Mouse (Mus musculus) kidney, postnatal 0 days (tissue): Measurements from ENCODE around the gene Itga2b. TPM values are rescaled to one million over a fixed set of nuclear protein-coding genes. Genes with fewer than 3 reads are reported as not detected.

Source experiments
- ATAC-seq: fragments of 200-750 bp; cut with Nextera tagmentation; replicated peaks from 2 replicates; pipeline ENCODE4 v1.8.0; 2017; ENCODE audit warnings: low read depth, moderate number of reproducible peaks, moderate TSS enrichment, moderate library complexity; ENCODE audit not compliant: low FRiP score
- DNase-seq: peaks from one replicate; pipeline ENCODE4 v3.0.0-alpha.2; 2016; ENCODE audit warnings: low spot score
- H3K27ac ChIP-seq: fragments of 300-500 bp; sonication (generic); 2 replicates; pipeline ENCODE4 v1.5.1; 2014; ENCODE audit warnings: mild to moderate bottlenecking
- H3K27me3 ChIP-seq: fragments of 300-500 bp; sonication (generic); 2 replicates; pipeline ENCODE4 v1.6.1; 2014; ENCODE audit warnings: low read length, mixed read lengths; ENCODE audit not compliant: insufficient read depth
- H3K36me3 ChIP-seq: fragments of 300-500 bp; sonication (generic); 2 replicates; pipeline ENCODE4 v1.6.1; 2014; ENCODE audit warnings: low read length, mixed read lengths; ENCODE audit not compliant: insufficient read depth
- H3K4me1 ChIP-seq: fragments of 300-500 bp; sonication (generic); replicated peaks from 2 replicates; pipeline ENCODE4 v1.6.1; 2014; ENCODE audit warnings: antibody characterized with exemption, low read length, mixed read lengths; ENCODE audit not compliant: insufficient read depth
- H3K4me2 ChIP-seq: fragments of 300-500 bp; sonication (generic); 2 replicates; pipeline ENCODE4 v1.6.1; 2014; ENCODE audit warnings: mild to moderate bottlenecking, low read length, moderate library complexity, mixed read lengths
- H3K4me3 ChIP-seq: fragments of 300-500 bp; sonication (generic); replicated peaks from 2 replicates; pipeline ENCODE4 v1.5.1; 2014; ENCODE audit warnings: low read depth, low read length
- H3K9ac ChIP-seq: fragments of 300-500 bp; sonication (generic); 2 replicates; pipeline ENCODE4 v1.6.1; 2014; ENCODE audit warnings: low read depth, low read length
- H3K9me3 ChIP-seq: fragments of 300-500 bp; sonication (generic); replicated peaks from 2 replicates; pipeline ENCODE4 v1.6.1; 2016; ENCODE audit warnings: low read length, inconsistent platforms, mixed read lengths
- CTCF ChIP-seq: IDR thresholded peaks from 2 replicates; pipeline ENCODE4 v1.5.1; 2016; ENCODE audit warnings: antibody characterized with exemption, low read depth, mild to moderate bottlenecking, moderate library complexity
- WGBS: fragments of 180-500 bp; shearing (Covaris S2); extraction: QIAGEN DNeasy Blood & Tissue Kit; methylation state at CpG from one replicate; pipeline ENCODE4 v1.1.7; 2014; 5-methylcytosine and 5-hydroxymethylcytosine counted together
- polyA plus RNA-seq: library from polyadenylated mRNA; unstranded; fragments of >200 nt; fragmentation: Nextera tagmentation; extraction: Ambion mirVana; gene quantifications from 2 replicates; pipeline ENCODE4 v1.2.1, GENCODE M21; 2015

Itga2b gene
- polyA plus RNA-seq, 1 experiment from 2014 or later: 12.9 TPM

GRCm38 (mm10) chr11:102424666-102425065 lies 45.3 kb downstream of the Itga2b start:
- no peaks in the 10 kb centered on the region for H3K9me3 ChIP-seq
- ATAC-seq: no peak
- H3K36me3 ChIP-seq: no peaks in the 10 kb centered on the region
- H3K4me1 ChIP-seq: no peaks in the 10 kb centered on the region
- H3K27ac ChIP-seq: no peak overlapping the region
- H3K4me2 ChIP-seq: no peak overlapping the region
- 73% methylated on average over 6 of the region's 6 CpGs for WGBS
- H3K4me3 ChIP-seq: no peak overlapping the region
- DNase-seq: no peak
- H3K27me3 ChIP-seq: no peaks in the 10 kb centered on the region
- no peak overlapping the region for H3K9ac ChIP-seq
- no peak for TF ChIP-seq CTCF

- Histone ChIP-seq H3K4me2 (no peak overlapping the region), H3K4me3 (no peak overlapping the region), H3K9me3 (no peaks in the 10 kb centered on the region), H3K4me1 (no peaks in the 10 kb centered on the region), H3K36me3 (no peaks in the 10 kb centered on the region), H3K27me3 (no peaks in the 10 kb centered on the region), H3K27ac (no peak overlapping the region), H3K9ac (no peak overlapping the region)
- no peak for TF ChIP-seq CTCF
- WGBS: 26% methylated on average over 8 of the region's 8 CpGs
- no peak for DNase-seq
- no peak for ATAC-seq
Observed at GRCm38 (mm10) chr11:102421559-102421958, 48.4 kb downstream of the Itga2b start.

GRCm38 (mm10) chr11:102418887-102419286 lies 51.0 kb downstream of the Itga2b start:
- Histone ChIP-seq H3K4me2 (no peak overlapping the region), H3K9me3 (no peaks in the 10 kb centered on the region), H3K36me3 (no peaks in the 10 kb centered on the region), H3K4me3 (no peak overlapping the region), H3K4me1 (no peaks in the 10 kb centered on the region), H3K27me3 (no peaks in the 10 kb centered on the region), H3K27ac (no peak overlapping the region), H3K9ac (no peak overlapping the region)
- no peak for TF ChIP-seq CTCF
- DNase-seq (no peak), ATAC-seq (no peak)

GRCm38 (mm10) chr11:102417160-102417559 lies 52.8 kb downstream of the Itga2b start:
- Histone ChIP-seq H3K4me1 (no peaks in the 10 kb centered on the region), H3K9ac (no peak overlapping the region), H3K27me3 (no peaks in the 10 kb centered on the region), H3K4me3 (no peak overlapping the region), H3K4me2 (no peak overlapping the region), H3K27ac (no peak overlapping the region), H3K9me3 (no peaks in the 10 kb centered on the region), H3K36me3 (no peaks in the 10 kb centered on the region)
- no peak for DNase-seq
- WGBS: 77% methylated on average over 1 of the region's 1 CpGs
- ATAC-seq: no peak
- no peak for TF ChIP-seq CTCF

- Histone ChIP-seq H3K27ac (no peak overlapping the region), H3K9me3 (no peaks in the 10 kb centered on the region), H3K4me2 (no peak overlapping the region), H3K36me3 (no peaks in the 10 kb centered on the region), H3K27me3 (no peaks in the 10 kb centered on the region), H3K9ac (no peak overlapping the region), H3K4me3 (no peak overlapping the region), H3K4me1 (no peaks in the 10 kb centered on the region)
- WGBS: 69% methylated on average over 10 of the region's 10 CpGs
- no peak for TF ChIP-seq CTCF
- ATAC-seq (no peak), DNase-seq (no peak)
Observed at GRCm38 (mm10) chr11:102415034-102415802, 54.7 kb downstream of the Itga2b start.

- Histone ChIP-seq H3K4me3 (no peak overlapping the region), H3K4me1 (no peaks in the 10 kb centered on the region), H3K9ac (no peak overlapping the region), H3K9me3 (no peaks in the 10 kb centered on the region), H3K27me3 (no peaks in the 10 kb centered on the region), H3K4me2 (no peak overlapping the region), H3K36me3 (no peaks in the 10 kb centered on the region), H3K27ac (no peak overlapping the region)
- no peak for DNase-seq
- no peak for ATAC-seq
- WGBS: 66% methylated on average over 8 of the region's 8 CpGs
- TF ChIP-seq CTCF: no peak
Observed at GRCm38 (mm10) chr11:102413059-102413458, 56.9 kb downstream of the Itga2b start.

GRCm38 (mm10) chr11:102411704-102412103 lies 58.2 kb downstream of the Itga2b start:
- H3K9ac ChIP-seq: no peak overlapping the region
- H3K4me3 ChIP-seq: no peak overlapping the region
- H3K27ac ChIP-seq: no peak overlapping the region
- H3K9me3 ChIP-seq: no peaks in the 10 kb centered on the region
- H3K4me2 ChIP-seq: no peak overlapping the region
- whole genome bisulfite sequencing: 6% methylated on average over 11 of the region's 11 CpGs
- no peaks in the 10 kb centered on the region for H3K36me3 ChIP-seq
- no peaks in the 10 kb centered on the region for H3K4me1 ChIP-seq
- ATAC-seq (no peak), DNase-seq (peak; percentile 95)
- H3K27me3 ChIP-seq: no peaks in the 10 kb centered on the region
- peak; percentile 97 for TF ChIP-seq CTCF
